Mouse (Mus musculus): Measurements from ENCODE around the gene Fez2.

The Fez2 gene

GRCm38 (mm10) chr17:78322369-78323335, 95.3 kb downstream of the Fez2 start:
- DNase-seq (ENCODE audit: low read depth, low spot score), result no peak

GRCm38 (mm10) chr17:78321216-78321835, 96.6 kb downstream of the Fez2 start:
- no peak for DNase-seq (ENCODE audit: low read depth, low spot score)
